Mouse (Mus musculus) kidney, embryonic 15.5 days (tissue): ENCODE measurements around the gene Ppp1r8. TPM values are rescaled to one million over a fixed set of nuclear protein-coding genes. Genes with fewer than 3 reads are reported as not detected.
A peak's percentile ranks its signal among the peaks of the same experiment; 100 is the strongest.

Source experiments
- ATAC-seq: fragments of 200-750 bp; cut with Nextera tagmentation; replicated peaks from 2 replicates; pipeline ENCODE4 v1.8.0; 2017; ENCODE audit warnings: moderate TSS enrichment; ENCODE audit not compliant: low FRiP score
- H3K27ac ChIP-seq: fragments of 300-500 bp; sonication (generic); 2 replicates; pipeline ENCODE4 v1.5.1; 2015; ENCODE audit warnings: mild to moderate bottlenecking, inconsistent platforms
- H3K27me3 ChIP-seq: fragments of 300-500 bp; sonication (generic); 2 replicates; pipeline ENCODE4 v1.6.1; 2015; ENCODE audit warnings: inconsistent platforms
- H3K36me3 ChIP-seq: fragments of 300-500 bp; sonication (generic); 2 replicates; pipeline ENCODE4 v1.6.1; 2015; ENCODE audit warnings: inconsistent platforms
- H3K4me1 ChIP-seq: fragments of 300-500 bp; sonication (generic); 2 replicates; pipeline ENCODE4 v1.6.1; 2015; ENCODE audit warnings: inconsistent platforms
- H3K4me2 ChIP-seq: fragments of 300-500 bp; sonication (generic); 2 replicates; pipeline ENCODE4 v1.6.1; 2015; ENCODE audit warnings: moderate library complexity, mild to moderate bottlenecking, inconsistent platforms
- H3K4me3 ChIP-seq: fragments of 300-500 bp; sonication (generic); replicated peaks from 2 replicates; pipeline ENCODE4 v1.5.1; 2015; ENCODE audit warnings: mild to moderate bottlenecking, inconsistent platforms
- H3K9ac ChIP-seq: fragments of 300-500 bp; sonication (generic); 2 replicates; pipeline ENCODE4 v1.6.1; 2015; ENCODE audit warnings: mild to moderate bottlenecking, inconsistent platforms
- H3K9me3 ChIP-seq: fragments of 300-500 bp; sonication (generic); replicated peaks from 2 replicates; pipeline ENCODE4 v1.6.1; 2016; ENCODE audit warnings: inconsistent platforms
- WGBS: fragments of 180-500 bp; shearing (Covaris S2); methylation state at CpG from one replicate; pipeline ENCODE4 v1.1.7; 2015; ENCODE audit warnings: mixed read lengths; 5-methylcytosine and 5-hydroxymethylcytosine counted together
- polyA plus RNA-seq: library from polyadenylated mRNA; unstranded; fragments of >200 nt; fragmentation: Nextera tagmentation; extraction: Ambion mirVana; gene quantifications from 2 replicates; pipeline ENCODE4 v1.2.1, GENCODE M21; 2015

Ppp1r8 gene
- 62.6 and 66.5 TPM in 2 replicates for polyA plus RNA-seq

DNA sequence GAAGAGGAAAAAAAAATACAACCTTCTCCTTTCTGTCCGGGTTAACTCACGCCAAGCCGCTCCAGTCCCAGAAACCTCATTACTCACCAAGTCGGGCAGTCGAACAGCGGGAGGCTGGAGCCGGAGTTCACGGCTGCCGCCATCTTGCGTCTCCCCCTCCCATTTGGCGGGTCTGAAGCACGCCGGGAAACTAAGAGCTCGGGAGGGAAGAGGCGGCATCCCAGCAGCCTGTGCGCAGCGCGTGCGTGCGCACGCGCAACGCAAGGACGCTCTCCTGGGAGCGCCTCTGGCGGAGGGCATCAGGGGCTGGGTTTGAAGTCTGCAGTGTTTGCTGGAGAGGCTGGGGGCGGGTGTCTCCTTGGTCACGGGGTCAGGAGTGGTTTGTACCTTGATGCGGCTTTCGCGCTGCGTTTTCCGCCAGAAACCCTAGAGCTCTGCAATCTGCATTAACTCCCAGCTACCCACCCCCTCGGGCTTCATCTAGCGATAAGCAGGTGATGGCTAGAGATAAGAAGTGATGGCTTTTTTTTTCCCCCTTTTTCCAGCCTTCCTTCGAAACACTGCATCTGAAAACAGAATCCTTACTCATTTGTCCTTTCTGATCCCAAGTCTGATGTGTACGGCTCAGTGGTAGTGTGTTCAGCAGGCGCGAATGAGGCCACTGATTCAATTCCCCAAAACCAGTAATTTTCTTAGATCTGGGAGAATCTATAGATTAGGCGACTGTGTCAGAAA, at the start of gene Ppp1r8:
Gene Ppp1r8, minus strand, starts transcription at position 200 of the 735 bp plus-strand sequence.
- under 1% methylated on average over 40 of the region's 40 CpGs for WGBS
- ATAC-seq = peak; percentile 99
- Histone ChIP-seq H3K4me3 (peak within 1 kb of the TSS; percentile 82), H3K36me3 (peaks cover 26% of the 10 kb centered on the region), H3K4me2 (peak within 1 kb of the TSS; percentile 70), H3K9me3 (no peaks in the 10 kb centered on the region), H3K27me3 (no peaks in the 10 kb centered on the region), H3K9ac (peak within 1 kb of the TSS; percentile 87), H3K4me1 (peaks cover 14% of the 10 kb centered on the region), H3K27ac (peak within 1 kb of the TSS; percentile 81)

DNA sequence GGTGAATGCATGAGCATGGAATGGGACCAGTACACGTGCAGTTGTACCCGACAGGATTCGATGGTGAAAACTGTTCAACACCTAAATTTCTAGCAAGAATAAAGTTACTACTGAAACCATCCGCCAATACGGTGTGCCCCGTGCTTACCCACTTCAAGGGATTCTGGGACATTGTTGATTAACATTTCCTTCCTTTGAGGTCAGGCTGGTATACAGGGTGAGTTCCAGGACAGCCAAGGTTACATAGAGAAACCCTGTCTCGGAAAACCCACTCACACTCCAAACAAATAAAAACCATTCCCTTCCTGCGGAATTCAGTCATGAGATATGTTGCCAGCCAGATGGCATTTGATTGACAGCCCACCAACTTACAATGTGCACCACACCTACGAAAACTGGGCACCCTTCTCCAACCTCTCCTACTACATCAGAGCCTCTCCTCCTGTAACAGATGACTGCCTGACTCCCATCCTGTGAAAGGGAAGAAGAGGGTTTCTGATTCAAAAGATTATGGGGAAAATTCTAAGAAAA, 41.9 kb upstream of the Ppp1r8 start:
- WGBS = 10% methylated on average over 9 of the region's 9 CpGs
- H3K4me2 ChIP-seq = peak overlapping the region; percentile 90

DNA sequence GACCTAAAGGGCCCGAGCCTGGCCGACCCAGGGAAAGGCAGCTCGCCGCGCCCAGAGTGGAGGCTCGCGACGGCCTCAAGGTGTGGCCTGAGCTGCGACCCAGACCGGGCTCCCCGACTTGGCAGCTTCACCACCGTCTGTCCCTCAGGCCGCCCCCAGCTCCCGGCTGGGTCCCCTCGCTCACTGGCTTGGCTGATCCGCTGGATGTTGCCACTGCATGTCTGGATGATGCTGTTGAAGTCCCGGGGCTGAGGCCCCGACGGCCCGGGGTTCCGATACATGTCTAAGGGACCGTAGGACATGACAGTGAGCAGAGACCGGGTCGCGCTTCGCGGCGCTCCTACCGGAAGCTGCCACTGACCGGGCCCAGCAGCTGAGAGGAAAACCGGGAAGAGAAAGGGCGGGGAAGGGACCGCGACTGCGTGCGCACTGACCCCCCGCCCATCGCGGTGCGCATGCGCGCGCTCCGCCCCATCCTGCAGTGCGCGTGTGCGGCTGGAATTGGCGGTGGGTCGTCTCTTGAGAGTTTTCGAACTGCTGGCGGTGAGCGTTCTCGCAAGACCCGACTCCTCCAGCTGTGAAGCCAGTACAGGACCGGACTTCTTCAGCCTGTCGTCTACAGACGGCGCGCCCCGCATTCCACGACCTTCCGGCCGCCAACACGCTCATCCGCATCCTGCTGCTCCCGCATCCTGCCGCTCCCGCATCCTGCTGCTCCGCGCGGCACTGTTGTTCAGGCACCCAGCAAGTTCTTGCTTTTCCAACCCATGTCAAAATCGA, 41.3 kb upstream of the Ppp1r8 start, which contains the start of gene Stx12:
Gene Stx12, minus strand, starts transcription at position 446 of the 780 bp plus-strand sequence.
- Histone ChIP-seq H3K4me3 (peak within 1 kb of the TSS; percentile 69), H3K4me2 (peak within 1 kb of the TSS; percentile 90), H3K4me1 (peaks cover 20% of the 10 kb centered on the region), H3K9ac (peak within 1 kb of the TSS; percentile 80), H3K27ac (peak within 1 kb of the TSS; percentile 90), H3K36me3 (peaks cover 3% of the 10 kb centered on the region; the same call in 1 of the 2 replicates), H3K9me3 (no peaks in the 10 kb centered on the region), H3K27me3 (no peaks in the 10 kb centered on the region)
- under 1% methylated on average over 69 of the region's 72 CpGs for WGBS
- ATAC-seq = peak; percentile 96

More for the DNA sequence above, 41.9 kb upstream of the Ppp1r8 start:
- ATAC-seq = no peak
- Histone ChIP-seq H3K27ac (peak overlapping the region; percentile 90), H3K9ac (peak overlapping the region; percentile 80), H3K4me1 (peaks cover 20% of the 10 kb centered on the region), H3K9me3 (no peaks in the 10 kb centered on the region), H3K36me3 (peaks cover 3% of the 10 kb centered on the region; the same call in 1 of the 2 replicates), H3K27me3 (no peaks in the 10 kb centered on the region), H3K4me3 (peak overlapping the region; percentile 69)

DNA sequence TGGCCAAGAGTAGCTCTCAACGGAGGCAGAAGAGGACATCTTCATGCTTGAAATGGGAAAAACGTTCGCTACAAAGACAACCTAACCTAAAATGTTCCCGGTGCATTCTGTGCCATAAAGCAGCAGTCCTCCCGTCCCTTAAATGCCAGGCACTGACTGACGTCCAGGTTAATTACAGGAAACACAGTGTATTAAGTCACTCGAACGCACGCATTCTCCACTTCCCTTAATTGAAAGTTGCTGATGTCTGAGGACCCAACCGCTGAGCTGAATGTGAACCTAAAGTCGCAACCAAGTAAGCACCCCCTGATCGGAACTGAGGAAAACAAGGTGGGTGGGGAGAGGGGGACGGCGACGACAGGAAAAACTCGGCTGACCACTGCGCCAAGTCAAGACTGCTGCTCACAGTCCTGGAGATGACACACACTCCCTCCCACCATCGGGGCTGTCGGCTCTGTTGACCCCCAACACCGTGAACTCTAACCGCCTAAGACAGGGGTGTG, 40.6 kb upstream of the Ppp1r8 start:
- Histone ChIP-seq H3K27ac (peak overlapping the region; percentile 90), H3K4me2 (peak overlapping the region; percentile 90), H3K9ac (peak overlapping the region; percentile 80), H3K4me1 (peaks cover 20% of the 10 kb centered on the region), H3K9me3 (no peaks in the 10 kb centered on the region), H3K27me3 (no peaks in the 10 kb centered on the region), H3K4me3 (peak overlapping the region; percentile 69), H3K36me3 (peaks cover 3% of the 10 kb centered on the region; the same call in 1 of the 2 replicates)
- no peak for ATAC-seq
- WGBS = 1% methylated on average over 21 of the region's 21 CpGs

- Histone ChIP-seq H3K4me3 (no peak overlapping the region), H3K4me2 (no peak overlapping the region), H3K9ac (no peak overlapping the region), H3K27ac (no peak overlapping the region), H3K4me1 (0 out of 2 replicates have a peak, but pooled peaks cover 6% of the 10 kb centered on the region), H3K36me3 (peaks cover 25% of the 10 kb centered on the region), H3K27me3 (no peaks in the 10 kb centered on the region), H3K9me3 (no peaks in the 10 kb centered on the region)
- ATAC-seq = no peak
- whole genome bisulfite sequencing = 89% methylated on average over 7 of the region's 7 CpGs
Observed at GRCm38 (mm10) chr4:132874363-132875097, 31.6 kb upstream of the Ppp1r8 start.

DNA sequence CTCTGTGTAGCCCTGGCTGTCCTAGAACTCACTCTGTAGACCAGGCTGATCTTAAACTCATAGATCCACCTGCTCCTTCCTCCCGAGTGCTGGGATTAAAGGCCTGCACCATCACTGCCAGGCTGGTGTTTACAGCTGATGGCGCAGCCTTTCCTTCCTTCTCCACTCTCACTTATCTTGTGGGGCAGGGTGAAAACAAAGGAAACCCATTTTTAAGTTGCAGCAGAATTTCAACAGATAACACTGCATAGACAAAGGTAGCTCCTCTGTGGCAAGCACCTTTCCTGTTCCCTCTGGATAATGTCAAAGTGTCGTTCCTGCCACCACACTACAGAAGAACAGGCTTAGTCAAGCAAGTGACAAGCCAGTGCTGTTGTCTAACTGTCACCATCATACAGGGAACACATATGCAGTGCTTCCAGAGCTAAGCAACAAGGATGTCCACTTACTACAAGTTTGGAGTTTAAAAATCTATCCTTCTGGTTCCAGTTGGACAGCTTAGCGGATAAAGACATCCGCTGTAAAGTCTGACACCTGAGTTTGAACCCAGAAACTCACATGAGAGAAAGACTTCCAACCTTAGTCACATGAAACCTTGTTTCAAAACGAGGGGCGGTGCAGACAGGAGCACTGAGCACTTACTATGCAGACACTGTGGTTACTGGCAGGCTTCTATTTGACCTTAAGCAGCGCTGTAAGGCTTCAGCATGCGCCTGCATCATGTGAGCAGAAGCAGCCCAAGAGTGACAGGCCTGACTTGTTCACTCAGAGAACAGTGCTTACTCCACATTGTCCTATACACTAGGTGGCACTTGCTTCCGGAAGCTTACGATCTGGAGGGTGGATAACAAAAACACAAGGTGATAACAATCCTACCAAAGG, 30.8 kb upstream of the Ppp1r8 start:
- Histone ChIP-seq H3K36me3 (peaks cover 33% of the 10 kb centered on the region), H3K27ac (no peak overlapping the region), H3K4me1 (0 out of 2 replicates have a peak, but pooled peaks cover 6% of the 10 kb centered on the region), H3K4me3 (no peak overlapping the region), H3K27me3 (no peaks in the 10 kb centered on the region), H3K4me2 (no peak overlapping the region), H3K9me3 (no peaks in the 10 kb centered on the region), H3K9ac (no peak overlapping the region)
- WGBS = 89% methylated on average over 11 of the region's 11 CpGs
- ATAC-seq = no peak

DNA sequence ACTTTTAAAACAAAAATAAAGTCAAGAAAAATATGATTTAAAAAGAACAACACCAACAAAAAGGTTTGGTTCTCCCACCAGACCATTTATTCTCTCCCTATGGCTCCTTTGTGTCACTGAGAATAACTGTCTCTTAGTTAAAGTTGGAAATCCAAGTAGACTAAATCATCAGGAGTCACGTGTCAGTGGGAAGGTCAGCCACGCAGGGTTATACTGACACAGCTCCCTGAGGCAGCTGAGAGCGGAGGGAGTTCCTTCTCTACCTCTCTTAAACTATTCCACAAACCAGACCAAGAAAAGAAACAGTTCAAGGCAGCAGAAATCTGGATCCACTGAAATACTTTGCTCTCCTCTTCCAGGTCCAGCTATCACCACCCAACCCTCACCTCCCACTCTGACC, 28.1 kb upstream of the Ppp1r8 start:
- H3K27me3 ChIP-seq = no peaks in the 10 kb centered on the region
- no peak overlapping the region for H3K4me3 ChIP-seq
- H3K27ac ChIP-seq = no peak overlapping the region
- WGBS = 79% methylated on average over 3 of the region's 3 CpGs
- H3K4me2 ChIP-seq = no peak overlapping the region
- no peak for ATAC-seq
- H3K9me3 ChIP-seq = no peaks in the 10 kb centered on the region
- 0 out of 2 replicates have a peak, but pooled peaks cover 6% of the 10 kb centered on the region for H3K4me1 ChIP-seq
- peaks cover 59% of the 10 kb centered on the region for H3K36me3 ChIP-seq
- no peak overlapping the region for H3K9ac ChIP-seq

DNA sequence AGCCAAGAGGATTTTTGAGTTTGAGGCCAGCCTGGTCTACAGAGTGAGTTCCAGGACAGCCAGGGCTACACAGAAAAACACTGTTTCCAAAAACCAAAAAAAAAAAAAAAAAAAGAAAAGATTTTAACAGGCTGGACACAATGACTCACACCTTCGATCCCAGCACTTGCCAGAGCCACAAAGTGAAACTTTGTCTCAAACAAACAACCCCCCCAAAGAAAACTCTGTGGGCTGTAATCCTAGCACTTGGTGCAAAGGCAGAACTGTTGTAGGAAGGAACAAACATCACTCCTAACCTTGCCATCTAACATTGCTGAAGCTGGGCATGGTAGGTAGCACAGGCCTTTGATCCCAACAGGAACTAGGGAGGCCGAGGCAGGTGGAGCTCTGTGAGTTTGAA, 21.9 kb upstream of the Ppp1r8 start:
- Histone ChIP-seq H3K27ac (no peak overlapping the region), H3K9me3 (no peaks in the 10 kb centered on the region), H3K9ac (no peak overlapping the region), H3K27me3 (no peaks in the 10 kb centered on the region), H3K4me1 (no peaks in the 10 kb centered on the region), H3K4me2 (no peak overlapping the region), H3K36me3 (peaks cover 89% of the 10 kb centered on the region), H3K4me3 (no peak overlapping the region)
- ATAC-seq = no peak
- 85% methylated on average over 2 of the region's 2 CpGs for WGBS

DNA sequence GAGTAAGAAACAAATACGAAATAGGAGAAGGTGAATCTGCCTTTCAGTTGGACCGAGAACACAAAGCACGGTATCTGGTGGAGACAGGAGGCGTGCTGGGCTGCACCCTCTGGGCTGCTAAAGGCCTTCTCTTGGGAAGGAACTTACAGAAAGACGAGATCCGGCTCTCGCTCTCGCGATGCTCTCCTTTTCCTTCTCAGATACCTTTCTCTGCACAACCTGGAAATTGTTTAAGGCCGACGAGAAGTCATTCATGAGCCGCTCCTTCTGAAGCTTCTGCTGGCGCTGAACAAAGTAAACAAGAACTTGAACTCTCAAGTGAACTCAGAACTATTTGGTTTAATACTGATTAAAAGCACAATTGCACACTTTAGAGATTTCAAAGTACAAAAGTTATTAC, 20.0 kb upstream of the Ppp1r8 start:
- 90% methylated on average over 13 of the region's 13 CpGs for WGBS
- peaks cover 87% of the 10 kb centered on the region for H3K36me3 ChIP-seq
- H3K4me1 ChIP-seq = no peaks in the 10 kb centered on the region
- no peak overlapping the region for H3K9ac ChIP-seq
- H3K9me3 ChIP-seq = no peaks in the 10 kb centered on the region
- no peaks in the 10 kb centered on the region for H3K27me3 ChIP-seq
- no peak overlapping the region for H3K4me2 ChIP-seq
- no peak overlapping the region for H3K4me3 ChIP-seq
- no peak for ATAC-seq
- H3K27ac ChIP-seq = no peak overlapping the region

- 90% methylated on average over 1 of the region's 1 CpGs for WGBS
- Histone ChIP-seq H3K27ac (no peak overlapping the region), H3K4me2 (no peak overlapping the region), H3K4me1 (no peaks in the 10 kb centered on the region), H3K9me3 (no peaks in the 10 kb centered on the region), H3K36me3 (peaks cover 87% of the 10 kb centered on the region), H3K4me3 (no peak overlapping the region), H3K27me3 (no peaks in the 10 kb centered on the region), H3K9ac (no peak overlapping the region)
- ATAC-seq = no peak
Observed at GRCm38 (mm10) chr4:132860880-132861279, 17.9 kb upstream of the Ppp1r8 start.
